Mouse (Mus musculus) bone marrow macrophage, adult 2 months (primary cell): ENCODE measurements around the gene Pwwp2b.

Source experiments
- CTCF ChIP-seq: IDR thresholded peaks from 2 replicates; pipeline ENCODE4 v1.5.1; 2012; ENCODE audit warnings: low read depth, mild to moderate bottlenecking, low read length, moderate library complexity
- POLR2A ChIP-seq: IDR thresholded peaks from 2 replicates; pipeline ENCODE4 v1.6.1; 2012; ENCODE audit warnings: mild to moderate bottlenecking, low read depth, low read length, borderline replicate concordance

GRCm38 (mm10) chr7:139228447-139229171 lies 19.7 kb upstream of the Pwwp2b start:
- no peak for TF ChIP-seq CTCF
- no peak for TF ChIP-seq POLR2A
